Mouse (Mus musculus): ENCODE results near the gene Ttc12.

DNA sequence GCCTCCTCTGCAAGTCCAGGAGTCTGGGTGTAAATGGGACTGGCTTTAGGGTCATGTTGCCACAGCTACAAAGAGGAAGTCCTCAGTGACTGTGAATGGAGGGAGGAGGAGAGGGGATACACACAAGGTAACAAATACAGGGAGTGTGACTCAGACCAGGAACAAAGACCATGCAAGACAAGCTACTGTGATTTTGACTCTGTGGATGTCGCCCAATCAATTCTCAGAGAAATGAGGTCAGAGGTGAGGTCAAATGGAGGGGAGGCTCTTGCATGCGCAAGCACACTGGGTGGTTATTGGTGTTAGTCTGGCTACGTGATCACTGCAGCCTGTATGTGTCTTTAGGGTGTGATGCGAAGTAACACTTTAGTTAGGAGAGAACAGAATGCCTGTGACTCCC lies 44.7 kb upstream of the Ttc12 start:
- TF ChIP-seq CTCF (IDR thresholded peaks at IDR 0.05; ENCODE audit: low read depth) = no peak
- no peak for TF ChIP-seq EP300 (IDR thresholded peaks at IDR 0.05; ENCODE audit: low read depth)

Measured in liver, postnatal 0 days (tissue).